Mouse (Mus musculus) embryo, embryonic 11 days (tissue): Measurements from ENCODE around the gene Smg5.

Source experiments
- DNase-seq: peaks from one replicate; pipeline ENCODE4 v3.0.0-alpha.2; 2015

Gene Smg5

DNA sequence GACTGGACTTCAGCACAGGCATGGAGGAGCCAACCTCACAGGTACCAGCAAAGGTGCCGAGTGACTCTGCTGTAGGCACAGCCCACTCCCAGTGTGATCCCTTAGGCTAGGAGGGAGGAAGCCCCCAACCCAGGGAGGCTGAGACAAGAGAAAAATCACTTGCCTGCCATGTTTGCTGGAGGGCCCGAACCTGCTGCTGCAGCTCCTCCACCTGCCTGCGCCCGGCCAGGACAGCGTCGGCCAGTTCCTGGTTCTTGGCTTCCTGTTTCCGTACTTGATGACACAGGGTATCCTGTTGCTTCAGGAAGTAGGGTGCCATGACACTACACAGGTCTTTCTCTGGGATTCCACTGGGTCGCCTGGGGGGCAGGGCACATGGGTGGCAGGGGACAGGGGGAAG, 59.7 kb downstream of the Smg5 start:
- DNase-seq: no peak

DNA sequence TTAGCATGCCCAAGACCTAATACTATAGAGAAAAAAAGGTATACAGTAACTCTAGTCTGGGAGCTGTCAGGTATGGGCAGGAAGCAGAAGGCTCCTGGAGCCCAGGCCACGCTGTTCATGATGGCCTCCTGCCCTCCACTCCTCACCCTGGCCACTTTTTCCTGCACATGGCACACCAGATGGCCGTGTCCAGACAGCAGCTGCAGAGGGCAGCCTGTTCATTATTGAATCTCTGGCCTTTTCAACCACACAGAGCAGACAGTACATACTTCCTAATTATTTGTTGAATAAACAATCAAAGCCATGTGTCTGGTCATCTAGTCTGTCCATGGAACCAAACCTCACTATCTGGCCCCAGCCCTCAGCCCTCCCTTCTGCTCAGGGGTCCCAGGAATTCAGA, 62.6 kb downstream of the Smg5 start:
- no peak for DNase-seq

DNA sequence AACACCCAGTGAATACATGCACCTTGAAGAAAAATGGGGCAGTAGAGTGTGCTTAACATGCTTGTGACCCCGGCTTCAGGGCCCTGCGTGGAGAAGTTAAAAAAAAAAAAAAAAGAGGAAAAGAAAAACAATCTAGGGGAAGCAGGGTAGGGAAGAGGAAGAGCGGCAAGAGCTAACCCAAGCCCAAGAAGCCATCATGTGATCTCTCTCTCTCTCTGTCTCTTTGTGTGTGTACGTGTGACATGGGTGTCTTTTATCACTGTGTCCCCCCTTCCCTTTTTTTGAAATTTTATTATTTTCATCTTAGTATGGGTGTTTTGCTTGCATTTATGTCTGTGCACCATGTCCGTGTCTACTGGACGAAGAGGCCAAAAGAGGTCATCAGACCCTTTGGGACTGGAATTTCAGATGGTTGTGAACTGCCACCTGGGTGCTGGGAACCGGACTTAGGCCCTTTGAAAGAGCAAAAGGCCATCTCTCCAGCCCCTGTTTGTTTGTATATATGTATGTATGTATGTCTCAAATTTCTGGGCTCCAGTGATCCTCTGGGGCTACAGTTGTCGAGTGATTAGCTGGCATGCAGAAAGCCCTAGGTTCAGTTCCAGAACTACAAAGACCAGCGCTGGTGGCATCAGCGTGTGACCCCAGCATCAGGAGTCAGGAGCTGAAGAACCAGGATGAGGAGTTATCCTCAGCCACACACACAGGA, 67.6 kb downstream of the Smg5 start:
- no peak for DNase-seq

DNA sequence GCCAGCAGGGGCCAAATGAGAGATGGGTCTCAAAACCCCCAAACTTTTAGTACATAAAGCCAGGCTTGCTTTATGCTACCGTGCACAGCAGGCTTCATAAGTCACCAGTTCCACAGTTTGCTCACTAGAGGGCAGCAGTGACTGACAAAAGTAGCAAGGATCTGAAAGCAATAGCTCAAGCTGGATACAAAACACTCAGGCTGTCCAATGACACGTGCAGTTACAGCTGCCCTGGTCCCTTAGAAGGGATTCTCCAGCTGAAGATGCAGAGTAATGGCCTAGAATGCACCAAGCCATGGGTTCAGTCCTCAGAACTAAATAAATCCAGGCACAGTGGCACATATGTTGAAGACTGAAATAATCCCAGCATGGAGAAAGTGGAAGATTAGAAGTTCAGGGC, 71.0 kb downstream of the Smg5 start:
- DNase-seq: peak; percentile 88

DNA sequence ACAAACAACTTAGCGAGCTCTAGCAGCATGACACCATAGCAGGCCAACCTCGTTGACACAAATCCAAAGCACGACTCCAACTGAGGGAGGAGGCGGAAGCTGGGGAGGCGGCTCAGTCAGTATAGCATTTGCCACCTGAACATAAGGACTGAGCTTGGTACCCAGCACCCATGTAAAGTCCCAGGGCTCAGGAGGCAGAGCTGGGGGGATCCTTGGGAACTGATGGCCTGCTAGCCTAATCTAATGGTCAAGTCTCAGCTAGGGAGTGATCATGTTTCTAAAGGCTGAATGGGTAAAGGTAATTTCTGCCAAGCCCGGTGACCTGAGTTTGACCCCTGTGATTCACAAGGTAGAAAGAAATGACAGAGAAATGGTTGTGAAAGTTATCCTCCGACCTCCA, 71.5 kb downstream of the Smg5 start:
- no peak for DNase-seq

- DNase-seq: no peak
These were observed 72.9 kb downstream of the Smg5 start for GRCm38 (mm10) chr3:88408953-88409352.

GRCm38 (mm10) chr3:88409741-88410644, 73.9 kb downstream of the Smg5 start, which contains the start of gene Pmf1:
TSS of gene Pmf1 (minus strand) at chr3:88410331.
- DNase-seq: peak; percentile 95

DNA sequence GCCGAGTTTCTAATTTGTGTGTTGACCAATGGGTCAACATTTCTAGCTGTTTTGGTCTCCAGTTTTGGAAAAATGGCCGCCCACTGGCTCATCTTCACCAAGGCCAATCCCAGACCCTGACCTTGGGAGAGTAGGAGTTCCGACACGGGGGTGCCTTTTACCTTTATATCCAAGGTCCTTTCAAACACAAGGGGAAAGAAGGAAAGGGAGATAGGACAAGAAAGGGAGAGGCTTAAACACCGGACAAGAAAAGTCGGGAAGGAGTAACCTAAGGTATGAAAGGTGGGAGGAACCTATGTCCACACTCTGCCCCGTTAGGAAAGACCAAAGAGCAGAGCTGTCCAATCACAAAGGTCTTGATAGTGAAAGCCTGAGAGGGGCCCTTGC, 74.6 kb downstream of the Smg5 start:
- DNase-seq: peak; percentile 48

GRCm38 (mm10) chr3:88411681-88412080, 75.6 kb downstream of the Smg5 start:
- no peak for DNase-seq
